In the genomic region with DNA sequence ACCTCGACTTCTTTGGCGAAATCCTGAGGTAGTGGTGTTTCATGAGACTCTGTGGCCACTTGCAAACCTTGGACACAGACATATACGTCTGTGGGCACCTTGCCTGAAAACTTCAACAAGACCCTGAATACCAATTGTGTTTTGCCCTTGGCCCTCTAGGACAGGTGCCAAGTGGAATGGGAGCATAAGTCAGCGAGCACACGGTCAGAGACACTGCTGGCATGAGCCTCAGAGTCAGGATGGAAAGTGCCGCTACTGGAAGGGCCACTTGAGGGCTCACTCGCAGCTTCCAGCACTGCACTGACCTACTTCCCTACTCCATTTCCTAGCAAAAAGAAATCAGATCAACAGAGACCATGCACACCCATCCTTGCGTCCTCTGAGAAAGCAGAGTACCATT, we compare ENCODE assay signal across 9 mouse cellular contexts.
A peak's percentile ranks its signal among the peaks of the same experiment; 100 is the strongest.
DNase-seq lines count a peak whose midpoint lies in the region; ATAC-seq and TF ChIP-seq lines count a peak whose summit lies in the region.
"Had no signal": no experiment of that assay in that cellular context is flagged by ENCODE, and none has a peak within 500 bp of the region (broad histone marks: within the 10 kb centered on the region; RNA-seq: fewer than 3 reads in every experiment).

No protein-coding gene starts in this region.

- no peak overlapping the region for H3K4me3 ChIP-seq in bone marrow macrophage, adult 2 months (ENCODE audit: insufficient read depth, low read length)
- H3K4me3 ChIP-seq in lung, adult 2 months (replicated peaks; ENCODE audit: extremely low read depth, low read depth, low read length): no peak overlapping the region
- H3K4me3 ChIP-seq: embryonic facial prominence, embryonic 15.5 days; limb, embryonic 13.5 days had no signal

- 52% methylated on average over 8 of the region's 8 CpGs for WGBS in lung, adult 2 months

- TF ChIP-seq CTCF in bone marrow macrophage, adult 2 months (IDR thresholded peaks at IDR 0.05; ENCODE audit: low read depth, low read length): 0 out of 2 replicates have a peak, but pooled peaks have one; percentile 26
- peak; percentile 43; the same call in 1 of the 2 replicates for TF ChIP-seq CTCF in lung, adult 2 months (IDR thresholded peaks at IDR 0.05; ENCODE audit: insufficient read depth, low read length)

- DNase-seq in kidney, adult 9 months: peak; percentile 36
- no peak for DNase-seq in kidney, adult 18-20 months
- DNase-seq in adrenal gland, postnatal 10 days: peak; percentile 72
- no peak for DNase-seq in lung, adult 2 months
- DNase-seq in layer of hippocampus, adult 8-10 months (ENCODE audit: low spot score in 2 of 2): no peak

- H3K27ac ChIP-seq in bone marrow macrophage, adult 2 months (ENCODE audit: insufficient read depth, low read depth, low read length): no peak overlapping the region
- H3K27ac ChIP-seq: embryonic facial prominence, embryonic 15.5 days; limb, embryonic 13.5 days had no signal

- H3K4me1 ChIP-seq in bone marrow macrophage, adult 2 months (ENCODE audit: control insufficient read depth, insufficient read depth, low read length): peaks cover 31% of the 10 kb centered on the region
- peaks cover 3% of the 10 kb centered on the region for H3K4me1 ChIP-seq in lung, adult 2 months (ENCODE audit: control insufficient read depth, insufficient read depth, low read length)

- no peak for TF ChIP-seq POLR2A in bone marrow macrophage, adult 2 months (IDR thresholded peaks at IDR 0.05; ENCODE audit: borderline replicate concordance, low read depth, low read length)
- TF ChIP-seq POLR2A in lung, adult 2 months (IDR thresholded peaks at IDR 0.05; ENCODE audit: borderline replicate concordance, extremely low read depth, low read depth, low read length): no peak

- no peak for ATAC-seq in erythroid progenitor cell, adult 5-6 weeks (replicated peaks; ENCODE audit: low FRiP score, poor library complexity, severe bottlenecking)

Comparison
In these comparisons a context has a peak if more than half of its experiments do, and no peak if none do; other contexts are left out.
1. DNase-seq: peak in kidney, adult 9 months (single experiment) and adrenal gland, postnatal 10 days (single experiment); none in kidney, adult 18-20 months (single experiment), lung, adult 2 months (single experiment) and layer of hippocampus, adult 8-10 months (0 of 2).